Mouse (Mus musculus): Measurements from ENCODE around the gene Rab3gap1. TPM values are rescaled to one million over a fixed set of nuclear protein-coding genes. Genes with fewer than 3 reads are reported as not detected.

Rab3gap1 gene
- total RNA-seq (2021), result 10 to 100 TPM; 65.4 to 67.9 TPM
- long read RNA-seq, experiment 1, full-length matches to known transcripts, result 24 of 43 reads
- long read RNA-seq, experiment 1, partial matches to known transcripts, result 11 of 43 reads
- long read RNA-seq, experiment 1, other reads (novel, unspliced or antisense), result 8 of 43 reads
- long read RNA-seq, experiment 2, full-length matches to known transcripts, result 20 of 33 reads
- long read RNA-seq, experiment 2, partial matches to known transcripts, result 3 of 33 reads
- long read RNA-seq, experiment 2, other reads (novel, unspliced or antisense), result 10 of 33 reads

GRCm38 (mm10) chr1:127868300-127869261 is at the start of gene Rab3gap1:
Gene Rab3gap1, plus strand, starts transcription at chr1:127868773.
- intact Hi-C loops (cut with DNase I), result no loop called here

GRCm38 (mm10) chr1:127827325-127827724 is 41.2 kb upstream of the Rab3gap1 start:
- intact Hi-C loops (cut with DNase I), result loop anchor here (5.0 kb wide), 2 partner anchors 95 to 315 kb away; no protein-coding TSS in a partner anchor

More at GRCm38 (mm10) chr1:127868300-127869261, at the start of gene Rab3gap1:
- peak; percentile 85 to 86 for DNase-seq (ENCODE audit: low spot score in 2 of 2)

GRCm38 (mm10) chr1:127830215-127830921 is 38.2 kb upstream of the Rab3gap1 start:
- DNase-seq (ENCODE audit: low spot score in 2 of 2), result no peak
- intact Hi-C loops (cut with DNase I), result no loop called here

More at GRCm38 (mm10) chr1:127827325-127827724, 41.2 kb upstream of the Rab3gap1 start:
- peak; percentile 41 to 55 for DNase-seq (ENCODE audit: low spot score in 2 of 2)

GRCm38 (mm10) chr1:127833714-127834113 is 34.9 kb upstream of the Rab3gap1 start:
- DNase-seq (ENCODE audit: low spot score in 2 of 2), result no peak

GRCm38 (mm10) chr1:127834202-127834601 is 34.4 kb upstream of the Rab3gap1 start:
- no peak for DNase-seq (ENCODE audit: low spot score in 2 of 2)
- intact Hi-C loops (cut with DNase I), result no loop called here

More at GRCm38 (mm10) chr1:127833714-127834113, 34.9 kb upstream of the Rab3gap1 start:
- intact Hi-C loops (cut with DNase I), result no loop called here

GRCm38 (mm10) chr1:127836619-127837018 is 32.0 kb upstream of the Rab3gap1 start:
- DNase-seq (ENCODE audit: low spot score in 2 of 2), result no peak
- intact Hi-C loops (cut with DNase I), result no loop called here

GRCm38 (mm10) chr1:127838602-127839001 is 30.0 kb upstream of the Rab3gap1 start:
- peak in 1 of 2 experiments; percentile 15 for DNase-seq (ENCODE audit: low spot score in 2 of 2)

GRCm38 (mm10) chr1:127845472-127845871 is 23.1 kb upstream of the Rab3gap1 start:
- DNase-seq (ENCODE audit: low spot score in 2 of 2), result no peak
- intact Hi-C loops (cut with DNase I), result no loop called here

More at GRCm38 (mm10) chr1:127838602-127839001, 30.0 kb upstream of the Rab3gap1 start:
- intact Hi-C loops (cut with DNase I), result no loop called here

- intact Hi-C loops (cut with DNase I), result no loop called here
- no peak for DNase-seq (ENCODE audit: low spot score in 2 of 2)
Measured at GRCm38 (mm10) chr1:127850075-127850610, 18.4 kb upstream of the Rab3gap1 start.

- peak; percentile 36 to 62 for DNase-seq (ENCODE audit: low spot score in 2 of 2)
- intact Hi-C loops (cut with DNase I), result no loop called here
Measured at GRCm38 (mm10) chr1:127854486-127855222, 13.9 kb upstream of the Rab3gap1 start, which contains the start of gene Map3k19. Gene Map3k19, minus strand, starts transcription at chr1:127855031.

GRCm38 (mm10) chr1:127858945-127859648 is 9.5 kb upstream of the Rab3gap1 start:
- intact Hi-C loops (cut with DNase I), result no loop called here
- no peak for DNase-seq (ENCODE audit: low spot score in 2 of 2)

GRCm38 (mm10) chr1:127859799-127860400 is 8.7 kb upstream of the Rab3gap1 start:
- intact Hi-C loops (cut with DNase I), result no loop called here

GRCm38 (mm10) chr1:127860492-127860891 is 8.1 kb upstream of the Rab3gap1 start:
- DNase-seq (ENCODE audit: low spot score in 2 of 2), result no peak
- intact Hi-C loops (cut with DNase I), result no loop called here

More at GRCm38 (mm10) chr1:127859799-127860400, 8.7 kb upstream of the Rab3gap1 start:
- DNase-seq (ENCODE audit: low spot score in 2 of 2), result no peak

- intact Hi-C loops (cut with DNase I), result no loop called here
- no peak for DNase-seq (ENCODE audit: low spot score in 2 of 2)
Measured at GRCm38 (mm10) chr1:127861900-127862299, 6.7 kb upstream of the Rab3gap1 start.

- intact Hi-C loops (cut with DNase I), result no loop called here
- no peak for DNase-seq (ENCODE audit: low spot score in 2 of 2)
Measured at GRCm38 (mm10) chr1:127863806-127864205, 4.8 kb upstream of the Rab3gap1 start.

GRCm38 (mm10) chr1:127869276-127869675 is 703 bp downstream of the Rab3gap1 start:
- intact Hi-C loops (cut with DNase I), result no loop called here
- DNase-seq (ENCODE audit: low spot score in 2 of 2), result no peak

GRCm38 (mm10) chr1:127899401-127899800 is 30.8 kb downstream of the Rab3gap1 start:
- intact Hi-C loops (cut with DNase I), result no loop called here
- no peak for DNase-seq (ENCODE audit: low spot score in 2 of 2)

All from left cerebral cortex, postnatal 14 days (tissue).